18 mouse cellular contexts compared by ENCODE assay signal in the genomic region with DNA sequence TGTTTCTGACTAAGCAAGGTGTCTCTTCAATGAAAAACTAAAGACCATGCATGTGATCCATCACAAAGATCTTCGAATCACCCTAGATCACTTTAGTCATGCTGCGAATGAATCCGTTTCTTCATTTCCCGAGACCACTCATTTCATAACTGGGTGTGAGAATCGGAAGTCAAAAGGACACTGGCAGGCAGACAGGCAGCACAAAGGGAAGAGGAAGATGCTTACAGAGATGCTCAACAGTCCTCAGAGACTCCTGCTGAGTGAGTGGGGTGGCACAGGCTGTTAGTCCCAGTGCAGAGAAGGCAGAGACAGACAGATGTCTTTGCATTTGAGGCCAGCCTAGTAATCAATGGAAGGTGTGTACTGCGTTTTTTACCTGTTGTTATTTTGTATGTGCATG.
"Had no signal": no experiment of that assay in that cellular context is flagged by ENCODE, and none has a peak within 500 bp of the region (broad histone marks: within the 10 kb centered on the region; RNA-seq: fewer than 3 reads in every experiment).

No protein-coding gene starts in this region.

- H3K36me3 ChIP-seq: midbrain, embryonic 12.5 days; midbrain, embryonic 15.5 days; neural tube, embryonic 13.5 days had no signal

- H3K4me1 ChIP-seq: midbrain, embryonic 12.5 days; midbrain, embryonic 15.5 days; neural tube, embryonic 13.5 days had no signal

- H3K4me3 ChIP-seq: layer of hippocampus, adult 2 months; midbrain, embryonic 12.5 days; midbrain, embryonic 15.5 days; myocyte; neural tube, embryonic 13.5 days had no signal

- H3K9me3 ChIP-seq: midbrain, embryonic 12.5 days; midbrain, embryonic 15.5 days; neural tube, embryonic 13.5 days had no signal

- H3K9ac ChIP-seq: liver, embryonic 14.5 days; liver, postnatal 0 days; lung, embryonic 14.5 days; midbrain, embryonic 12.5 days; midbrain, embryonic 15.5 days; neural tube, embryonic 13.5 days had no signal

- DNase-seq: kidney, adult 11 months; kidney, postnatal 25 days; layer of hippocampus, adult 9-11 months; liver, postnatal 0 days; lung, embryonic 14.5 days; lung, postnatal 36 days; thymus, adult 18-20 months; thymus, postnatal 14 days; thymus, postnatal 4 days had no signal

- ATAC-seq: liver, postnatal 0 days; lung, postnatal 0 days; midbrain, embryonic 15.5 days had no signal

- H3K27ac ChIP-seq: kidney, postnatal 0 days; layer of hippocampus, adult 2 months; liver, embryonic 14.5 days; midbrain, embryonic 12.5 days; midbrain, embryonic 15.5 days; neural tube, embryonic 13.5 days had no signal

- H3K27me3 ChIP-seq: midbrain, embryonic 12.5 days; midbrain, embryonic 15.5 days; neural tube, embryonic 13.5 days had no signal

- H3K4me2 ChIP-seq: liver, embryonic 11.5 days; lung, embryonic 14.5 days; midbrain, embryonic 12.5 days; midbrain, embryonic 15.5 days; neural tube, embryonic 13.5 days had no signal
